Mouse (Mus musculus): ENCODE data around the gene Lax1. TPM values are rescaled to one million over a fixed set of nuclear protein-coding genes. Genes with fewer than 3 reads are reported as not detected.

Lax1 gene
- polyA plus RNA-seq, 1 experiment from 2014 or later, result 0.12 TPM

GRCm38 (mm10) chr1:133694876-133695275 lies 5.0 kb upstream of the Lax1 start:
- H3K27me3 ChIP-seq (ENCODE audit: control insufficient read depth, insufficient read depth, low read length), result no peaks in the 10 kb centered on the region
- 78% methylated on average over 1 of the region's 1 CpGs for WGBS
- DNase-seq (ENCODE audit: low spot score) (no peak), ATAC-seq (ENCODE audit: low FRiP score) (no peak)
- H3K9ac ChIP-seq (ENCODE audit: low read depth, low read length), result no peak overlapping the region
- H3K4me2 ChIP-seq (replicated peaks; ENCODE audit: low read depth, low read length), result no peak overlapping the region
- H3K27ac ChIP-seq (ENCODE audit: low read depth, low read length), result no peak overlapping the region
- H3K9me3 ChIP-seq (ENCODE audit: control insufficient read depth, low read length), result no peaks in the 10 kb centered on the region
- no peak overlapping the region for H3K4me3 ChIP-seq (ENCODE audit: low read depth, low read length)
- H3K36me3 ChIP-seq (ENCODE audit: control insufficient read depth, insufficient read depth, low read length), result no peaks in the 10 kb centered on the region
- H3K4me1 ChIP-seq (replicated peaks; ENCODE audit: control insufficient read depth, insufficient read depth, low read length), result no peaks in the 10 kb centered on the region; the same call in 1 of the 2 replicates

GRCm38 (mm10) chr1:133694301-133694700 lies 4.4 kb upstream of the Lax1 start:
- Histone ChIP-seq H3K4me3 (ENCODE audit: low read depth, low read length) (no peak overlapping the region), H3K4me2 (replicated peaks; ENCODE audit: low read depth, low read length) (no peak overlapping the region), H3K36me3 (ENCODE audit: control insufficient read depth, insufficient read depth, low read length) (no peaks in the 10 kb centered on the region), H3K9me3 (ENCODE audit: control insufficient read depth, low read length) (no peaks in the 10 kb centered on the region), H3K9ac (ENCODE audit: low read depth, low read length) (no peak overlapping the region), H3K27ac (ENCODE audit: low read depth, low read length) (no peak overlapping the region), H3K4me1 (replicated peaks; ENCODE audit: control insufficient read depth, insufficient read depth, low read length) (no peaks in the 10 kb centered on the region; the same call in 1 of the 2 replicates), H3K27me3 (ENCODE audit: control insufficient read depth, insufficient read depth, low read length) (no peaks in the 10 kb centered on the region)
- no peak for ATAC-seq (ENCODE audit: low FRiP score)
- 0% methylated on average over 1 of the region's 1 CpGs for WGBS
- DNase-seq (ENCODE audit: low spot score), result no peak

DNA sequence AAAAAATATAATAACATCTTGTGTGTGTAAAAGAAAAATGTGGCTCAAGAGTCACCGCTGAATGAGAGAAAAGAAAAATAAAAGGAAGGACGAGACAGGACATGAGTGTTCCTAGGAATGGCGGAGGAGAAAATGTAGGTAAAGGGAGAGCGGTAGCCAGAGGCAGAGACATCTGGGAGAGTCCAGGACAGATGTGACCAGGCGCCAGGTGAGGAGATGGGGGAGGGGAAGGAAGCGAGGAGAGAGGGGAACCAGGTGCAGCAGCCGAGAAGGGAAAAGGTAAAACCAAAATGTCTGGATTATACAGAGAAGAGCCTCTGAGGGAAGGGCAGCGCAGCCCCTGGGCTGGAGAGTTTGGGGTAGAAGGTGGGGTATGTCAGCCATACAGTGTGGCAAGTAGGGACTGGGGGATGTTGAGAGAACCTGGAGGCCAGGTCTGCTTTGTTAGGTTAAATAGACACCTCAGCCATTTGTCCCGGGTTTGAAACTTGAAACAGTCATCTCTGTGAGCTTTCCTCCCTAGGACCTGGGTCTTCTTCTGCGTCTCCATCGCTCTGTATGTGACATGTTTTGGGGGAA lies 3.7 kb upstream of the Lax1 start:
- ATAC-seq (ENCODE audit: low FRiP score) (no peak), DNase-seq (ENCODE audit: low spot score) (no peak)
- Histone ChIP-seq H3K4me2 (replicated peaks; ENCODE audit: low read depth, low read length) (no peak overlapping the region), H3K4me1 (replicated peaks; ENCODE audit: control insufficient read depth, insufficient read depth, low read length) (no peaks in the 10 kb centered on the region; the same call in 1 of the 2 replicates), H3K27ac (ENCODE audit: low read depth, low read length) (no peak overlapping the region), H3K9ac (ENCODE audit: low read depth, low read length) (no peak overlapping the region), H3K36me3 (ENCODE audit: control insufficient read depth, insufficient read depth, low read length) (no peaks in the 10 kb centered on the region), H3K4me3 (ENCODE audit: low read depth, low read length) (no peak overlapping the region), H3K9me3 (ENCODE audit: control insufficient read depth, low read length) (no peaks in the 10 kb centered on the region), H3K27me3 (ENCODE audit: control insufficient read depth, insufficient read depth, low read length) (no peaks in the 10 kb centered on the region)
- WGBS, result 65% methylated on average over 11 of the region's 11 CpGs

DNA sequence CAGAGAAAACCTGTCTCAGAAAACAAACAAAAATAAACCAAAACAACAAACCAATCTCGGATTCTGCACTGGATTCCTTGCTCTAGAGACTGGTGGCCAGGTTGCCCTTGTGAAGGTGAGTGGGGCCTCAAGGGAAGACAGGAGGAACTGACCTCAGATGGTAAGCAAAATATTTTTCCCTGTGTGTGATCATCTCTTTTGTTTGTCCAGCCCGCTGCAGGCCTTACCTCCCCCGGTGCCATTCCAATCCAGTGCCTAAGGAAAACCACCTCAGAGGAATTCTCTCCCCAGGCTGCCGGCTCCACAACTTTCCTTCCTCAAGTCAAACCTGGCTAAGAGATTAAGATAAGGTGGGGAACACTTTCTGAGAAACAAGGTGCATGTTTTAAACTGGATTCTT lies 2.3 kb upstream of the Lax1 start:
- no peak for ATAC-seq (ENCODE audit: low FRiP score)
- 51% methylated on average over 4 of the region's 4 CpGs for WGBS

GRCm38 (mm10) chr1:133691046-133691445 lies 1.1 kb upstream of the Lax1 start:
- no peak overlapping the region for H3K9ac ChIP-seq (ENCODE audit: low read depth, low read length)
- 95% methylated on average over 6 of the region's 6 CpGs for WGBS

More for the DNA sequence above, 2.3 kb upstream of the Lax1 start:
- Histone ChIP-seq H3K4me3 (ENCODE audit: low read depth, low read length) (no peak overlapping the region), H3K36me3 (ENCODE audit: control insufficient read depth, insufficient read depth, low read length) (no peaks in the 10 kb centered on the region), H3K4me2 (replicated peaks; ENCODE audit: low read depth, low read length) (no peak overlapping the region), H3K27me3 (ENCODE audit: control insufficient read depth, insufficient read depth, low read length) (no peaks in the 10 kb centered on the region), H3K27ac (ENCODE audit: low read depth, low read length) (no peak overlapping the region), H3K9me3 (ENCODE audit: control insufficient read depth, low read length) (no peaks in the 10 kb centered on the region), H3K4me1 (replicated peaks; ENCODE audit: control insufficient read depth, insufficient read depth, low read length) (no peaks in the 10 kb centered on the region; the same call in 1 of the 2 replicates), H3K9ac (ENCODE audit: low read depth, low read length) (no peak overlapping the region)
- no peak for DNase-seq (ENCODE audit: low spot score)

GRCm38 (mm10) chr1:133688301-133688700 lies 1.6 kb downstream of the Lax1 start:
- Histone ChIP-seq H3K9me3 (ENCODE audit: control insufficient read depth, low read length) (no peaks in the 10 kb centered on the region), H3K4me1 (replicated peaks; ENCODE audit: control insufficient read depth, insufficient read depth, low read length) (no peaks in the 10 kb centered on the region), H3K27ac (ENCODE audit: low read depth, low read length) (no peak overlapping the region), H3K36me3 (ENCODE audit: control insufficient read depth, insufficient read depth, low read length) (no peaks in the 10 kb centered on the region), H3K4me2 (replicated peaks; ENCODE audit: low read depth, low read length) (no peak overlapping the region), H3K4me3 (ENCODE audit: low read depth, low read length) (no peak overlapping the region), H3K9ac (ENCODE audit: low read depth, low read length) (no peak overlapping the region), H3K27me3 (ENCODE audit: control insufficient read depth, insufficient read depth, low read length) (no peaks in the 10 kb centered on the region)
- ATAC-seq (ENCODE audit: low FRiP score) (no peak), DNase-seq (ENCODE audit: low spot score) (no peak)
- WGBS, result 79% methylated on average over 7 of the region's 7 CpGs

More at GRCm38 (mm10) chr1:133691046-133691445, 1.1 kb upstream of the Lax1 start:
- no peaks in the 10 kb centered on the region; the same call in 1 of the 2 replicates for H3K4me1 ChIP-seq (replicated peaks; ENCODE audit: control insufficient read depth, insufficient read depth, low read length)
- ATAC-seq (ENCODE audit: low FRiP score), result no peak
- no peaks in the 10 kb centered on the region for H3K27me3 ChIP-seq (ENCODE audit: control insufficient read depth, insufficient read depth, low read length)
- no peak for DNase-seq (ENCODE audit: low spot score)
- no peak overlapping the region for H3K4me2 ChIP-seq (replicated peaks; ENCODE audit: low read depth, low read length)
- no peak overlapping the region for H3K27ac ChIP-seq (ENCODE audit: low read depth, low read length)
- H3K4me3 ChIP-seq (ENCODE audit: low read depth, low read length), result no peak overlapping the region
- H3K9me3 ChIP-seq (ENCODE audit: control insufficient read depth, low read length), result no peaks in the 10 kb centered on the region
- H3K36me3 ChIP-seq (ENCODE audit: control insufficient read depth, insufficient read depth, low read length), result no peaks in the 10 kb centered on the region

GRCm38 (mm10) chr1:133685749-133686519 lies 4.0 kb downstream of the Lax1 start:
- H3K9me3 ChIP-seq (ENCODE audit: control insufficient read depth, low read length), result no peaks in the 10 kb centered on the region
- no peak for ATAC-seq (ENCODE audit: low FRiP score)
- H3K27me3 ChIP-seq (ENCODE audit: control insufficient read depth, insufficient read depth, low read length), result no peaks in the 10 kb centered on the region
- no peaks in the 10 kb centered on the region for H3K36me3 ChIP-seq (ENCODE audit: control insufficient read depth, insufficient read depth, low read length)
- H3K4me1 ChIP-seq (replicated peaks; ENCODE audit: control insufficient read depth, insufficient read depth, low read length), result no peaks in the 10 kb centered on the region
- WGBS, result 81% methylated on average over 10 of the region's 10 CpGs
- DNase-seq (ENCODE audit: low spot score), result no peak
- no peak overlapping the region for H3K4me3 ChIP-seq (ENCODE audit: low read depth, low read length)
- H3K4me2 ChIP-seq (replicated peaks; ENCODE audit: low read depth, low read length), result no peak overlapping the region
- no peak overlapping the region for H3K27ac ChIP-seq (ENCODE audit: low read depth, low read length)
- H3K9ac ChIP-seq (ENCODE audit: low read depth, low read length), result no peak overlapping the region

DNA sequence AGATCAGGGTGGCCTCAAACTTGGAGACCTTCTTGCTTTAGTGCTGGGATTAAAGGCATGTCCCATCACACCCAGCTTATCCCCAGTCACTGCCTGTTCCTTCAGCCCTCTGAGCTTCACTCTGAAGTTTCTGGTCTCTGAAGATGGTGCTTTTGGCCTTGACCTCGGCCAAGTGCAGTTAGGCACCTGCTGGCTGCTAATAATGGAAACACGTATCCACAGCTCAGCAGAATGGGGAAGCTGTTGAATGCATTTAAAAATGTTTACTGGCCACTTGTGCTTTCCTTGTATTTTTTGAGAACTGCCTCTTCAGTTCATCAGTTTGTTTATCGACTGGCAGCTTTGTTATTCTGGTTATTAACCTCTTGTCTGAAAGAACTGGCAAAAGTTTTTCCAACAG lies 18.1 kb downstream of the Lax1 start:
- H3K27ac ChIP-seq (ENCODE audit: low read depth, low read length), result no peak overlapping the region
- 82% methylated on average over 3 of the region's 3 CpGs for WGBS
- H3K4me1 ChIP-seq (replicated peaks; ENCODE audit: control insufficient read depth, insufficient read depth, low read length), result no peaks in the 10 kb centered on the region
- DNase-seq (ENCODE audit: low spot score), result no peak
- ATAC-seq (ENCODE audit: low FRiP score), result no peak
- no peaks in the 10 kb centered on the region for H3K27me3 ChIP-seq (ENCODE audit: control insufficient read depth, insufficient read depth, low read length)
- no peak overlapping the region for H3K9ac ChIP-seq (ENCODE audit: low read depth, low read length)
- H3K4me3 ChIP-seq (ENCODE audit: low read depth, low read length), result no peak overlapping the region
- H3K36me3 ChIP-seq (ENCODE audit: control insufficient read depth, insufficient read depth, low read length), result no peaks in the 10 kb centered on the region
- no peaks in the 10 kb centered on the region for H3K9me3 ChIP-seq (ENCODE audit: control insufficient read depth, low read length)
- H3K4me2 ChIP-seq (replicated peaks; ENCODE audit: low read depth, low read length), result no peak overlapping the region

GRCm38 (mm10) chr1:133671266-133671665 lies 18.6 kb downstream of the Lax1 start:
- no peak for DNase-seq (ENCODE audit: low spot score)
- no peak overlapping the region for H3K9ac ChIP-seq (ENCODE audit: low read depth, low read length)
- 91% methylated on average over 3 of the region's 3 CpGs for WGBS
- no peak for ATAC-seq (ENCODE audit: low FRiP score)
- H3K36me3 ChIP-seq (ENCODE audit: control insufficient read depth, insufficient read depth, low read length), result no peaks in the 10 kb centered on the region
- no peaks in the 10 kb centered on the region for H3K4me1 ChIP-seq (replicated peaks; ENCODE audit: control insufficient read depth, insufficient read depth, low read length)
- H3K9me3 ChIP-seq (ENCODE audit: control insufficient read depth, low read length), result no peaks in the 10 kb centered on the region
- H3K4me2 ChIP-seq (replicated peaks; ENCODE audit: low read depth, low read length), result no peak overlapping the region
- H3K4me3 ChIP-seq (ENCODE audit: low read depth, low read length), result no peak overlapping the region
- no peaks in the 10 kb centered on the region for H3K27me3 ChIP-seq (ENCODE audit: control insufficient read depth, insufficient read depth, low read length)
- no peak overlapping the region for H3K27ac ChIP-seq (ENCODE audit: low read depth, low read length)

All from hindbrain, embryonic 11.5 days (tissue).